Mouse (Mus musculus): ENCODE measurements around the gene Smim12. TPM values are rescaled to one million over a fixed set of nuclear protein-coding genes. Genes with fewer than 3 reads are reported as not detected.
A peak's percentile ranks its signal among the peaks of the same experiment; 100 is the strongest.

Gene Smim12
- total and polyA plus RNA-seq, 3 experiments: 30.9 to 33.6 (median 31.3) TPM

- in situ Hi-C loops (cut with MboI; ENCODE audit: low pct_ligation_motif_present, low pct_unique_long_range_greater_than_20kb, low sequenced_read_pairs): no loop called here
- H3K9ac ChIP-seq (ENCODE audit: insufficient read depth, low read depth): no peak overlapping the region
- dilution Hi-C loops (cut with MboI; ENCODE audit: extremely low pct_ligation_motif_present, extremely low pct_unique_long_range_greater_than_20kb, low sequenced_read_pairs): no loop called here
Observed at GRCm38 (mm10) chr4:127199406-127199805, 44.2 kb upstream of the Smim12 start.

GRCm38 (mm10) chr4:127200164-127200722, 43.3 kb upstream of the Smim12 start:
- dilution Hi-C loops (cut with MboI; ENCODE audit: extremely low pct_ligation_motif_present, extremely low pct_unique_long_range_greater_than_20kb, low sequenced_read_pairs) (no loop called here), in situ Hi-C loops (cut with MboI; ENCODE audit: low pct_ligation_motif_present, low pct_unique_long_range_greater_than_20kb, low sequenced_read_pairs) (no loop called here)
- Histone ChIP-seq H3K4me2 (ENCODE audit: insufficient read depth, low read depth, poor library complexity, severe bottlenecking) (peak overlapping the region; percentile 5; the same call in 1 of the 2 replicates), H3K27me3 (replicated peaks) (peaks cover 37% of the 10 kb centered on the region), H3K79me2 (replicated peaks; ENCODE audit: control insufficient read depth, extremely low read depth, insufficient read depth, poor library complexity, severe bottlenecking) (no peaks in the 10 kb centered on the region), H3K4me3 (replicated peaks in 1 of 3; ENCODE audit: low read depth in 2 of 3, low read length in 2 of 3, poor library complexity in 1 of 3) (no peak overlapping the region), H3K27ac (ENCODE audit: insufficient read depth, low read depth) (no peak overlapping the region), H3K9ac (ENCODE audit: insufficient read depth, low read depth) (no peak overlapping the region), H3K36me3 (replicated peaks in 1 of 2; ENCODE audit: control insufficient read depth in 1 of 2, insufficient read depth in 1 of 2, low read length in 1 of 2) (no peaks in the 10 kb centered on the region), H3K4me1 (ENCODE audit: control insufficient read depth in 1 of 2, insufficient read depth in 2 of 2) (peaks cover 18 to 24% of the 10 kb centered on the region in 2 experiments), H3K9me3 (replicated peaks; ENCODE audit: low read length) (no peaks in the 10 kb centered on the region)
- TF ChIP-seq EP300 (IDR thresholded peaks at IDR 0.05; ENCODE audit: low read length) (peak; percentile 48), BHLHE40 (IDR thresholded peaks at IDR 0.05; ENCODE audit: low read depth, low read length) (peak; percentile 66), POLR2AphosphoS2 (IDR thresholded peaks at IDR 0.05; ENCODE audit: low read depth, low read length) (no peak), ELF1 (IDR thresholded peaks at IDR 0.05; ENCODE audit: low read depth, low read length) (peak; percentile 33; the same call in 1 of the 2 replicates), ETS1 (conservative IDR thresholded peaks at IDR 0.05; ENCODE audit: low read depth, low read length) (peak; percentile 26; the same call in 1 of the 2 replicates), IRF4 (IDR thresholded peaks at IDR 0.05; ENCODE audit: low read depth, low read length) (peak; percentile 64; the same call in 1 of the 2 replicates)
- DNase-seq (ENCODE audit: extremely low read depth): no peak

More at GRCm38 (mm10) chr4:127199406-127199805, 44.2 kb upstream of the Smim12 start:
- peak; percentile 26 to 63; a peak in 3 of 4 replicates for TF ChIP-seq CTCF (conservative IDR thresholded peaks at IDR 0.05 in 1 of 2, IDR thresholded peaks at IDR 0.05 in 1 of 2; ENCODE audit: low read depth in 2 of 2, low read length in 2 of 2)
- peak; percentile 3 for TF ChIP-seq RAD21 (IDR thresholded peaks at IDR 0.05; ENCODE audit: low read depth, low read length)
- no peak for TF ChIP-seq SIN3A (IDR thresholded peaks at IDR 0.05; ENCODE audit: low read length)
- TF ChIP-seq E2F4 (IDR thresholded peaks at IDR 0.05; ENCODE audit: insufficient replicate concordance, low read depth, low read length): no peak
- peaks cover 41% of the 10 kb centered on the region for H3K27me3 ChIP-seq (replicated peaks)
- H3K4me1 ChIP-seq (ENCODE audit: control insufficient read depth in 1 of 2, insufficient read depth in 2 of 2): peaks cover 18 to 24% of the 10 kb centered on the region in 2 experiments
- no peak overlapping the region for H3K27ac ChIP-seq (ENCODE audit: insufficient read depth, low read depth)
- H3K36me3 ChIP-seq (replicated peaks in 1 of 2; ENCODE audit: control insufficient read depth in 1 of 2, insufficient read depth in 1 of 2, low read length in 1 of 2): no peaks in the 10 kb centered on the region
- H3K4me2 ChIP-seq (ENCODE audit: insufficient read depth, low read depth, poor library complexity, severe bottlenecking): no peak overlapping the region
- DNase-seq (ENCODE audit: extremely low read depth): no peak
- no peaks in the 10 kb centered on the region for H3K79me2 ChIP-seq (replicated peaks; ENCODE audit: control insufficient read depth, extremely low read depth, insufficient read depth, poor library complexity, severe bottlenecking)
- H3K4me3 ChIP-seq (replicated peaks in 1 of 3; ENCODE audit: low read depth in 2 of 3, low read length in 2 of 3, poor library complexity in 1 of 3): no peak overlapping the region
- H3K9me3 ChIP-seq (replicated peaks; ENCODE audit: low read length): no peaks in the 10 kb centered on the region

GRCm38 (mm10) chr4:127200769-127201617, 42.6 kb upstream of the Smim12 start:
- Histone ChIP-seq H3K27ac (ENCODE audit: insufficient read depth, low read depth) (no peak overlapping the region), H3K4me2 (ENCODE audit: insufficient read depth, low read depth, poor library complexity, severe bottlenecking) (peak overlapping the region; percentile 14; the same call in 1 of the 2 replicates), H3K4me3 (replicated peaks in 1 of 3; ENCODE audit: low read depth in 2 of 3, low read length in 2 of 3, poor library complexity in 1 of 3) (no peak overlapping the region), H3K79me2 (replicated peaks; ENCODE audit: control insufficient read depth, extremely low read depth, insufficient read depth, poor library complexity, severe bottlenecking) (no peaks in the 10 kb centered on the region), H3K27me3 (replicated peaks) (peaks cover 32% of the 10 kb centered on the region), H3K9me3 (replicated peaks; ENCODE audit: low read length) (no peaks in the 10 kb centered on the region), H3K4me1 (ENCODE audit: control insufficient read depth in 1 of 2, insufficient read depth in 2 of 2) (peaks cover 18 to 24% of the 10 kb centered on the region in 2 experiments), H3K36me3 (replicated peaks in 1 of 2; ENCODE audit: control insufficient read depth in 1 of 2, insufficient read depth in 1 of 2, low read length in 1 of 2) (no peaks in the 10 kb centered on the region), H3K9ac (ENCODE audit: insufficient read depth, low read depth) (no peak overlapping the region)
- DNase-seq (ENCODE audit: extremely low read depth): no peak
- in situ Hi-C loops (cut with MboI; ENCODE audit: low pct_ligation_motif_present, low pct_unique_long_range_greater_than_20kb, low sequenced_read_pairs): no loop called here
- TF ChIP-seq JUND (conservative IDR thresholded peaks at IDR 0.05; ENCODE audit: low read depth, low read length) (no peak), MEF2A (IDR thresholded peaks at IDR 0.05; ENCODE audit: borderline replicate concordance, low read depth, low read length) (peak; percentile 53; the same call in 1 of the 2 replicates), BHLHE40 (IDR thresholded peaks at IDR 0.05; ENCODE audit: low read depth, low read length) (peak; percentile 68; the same call in 1 of the 2 replicates)
- dilution Hi-C loops (cut with MboI; ENCODE audit: extremely low pct_ligation_motif_present, extremely low pct_unique_long_range_greater_than_20kb, low sequenced_read_pairs): no loop called here

Data from CH12.LX (cell line).